Mouse (Mus musculus) myocyte (in vitro differentiated cells): ENCODE data around the gene Hoxa4. TPM values are rescaled to one million over a fixed set of nuclear protein-coding genes. Genes with fewer than 3 reads are reported as not detected.

Experiments used
- H3K27me3 ChIP-seq: one replicate; pipeline ENCODE4 v1.6.1; 2011; ENCODE audit not compliant: control insufficient read depth, insufficient read depth, insufficient read length
- H3K36me3 ChIP-seq: one replicate; pipeline ENCODE4 v1.6.1; 2011; ENCODE audit not compliant: control insufficient read depth, insufficient read depth
- H3K4me2 ChIP-seq: one replicate; pipeline ENCODE4 v1.6.1; 2011; ENCODE audit warnings: low read depth, control low read depth
- H3K4me3 ChIP-seq: one replicate; pipeline ENCODE4 v1.5.1; 2011; ENCODE audit warnings: mild to moderate bottlenecking, control low read depth, moderate library complexity
- H3K79me2 ChIP-seq: one replicate; pipeline ENCODE4 v1.6.1; 2011; ENCODE audit not compliant: control insufficient read depth, insufficient read depth
- H3ac ChIP-seq: one replicate; pipeline ENCODE4 v1.6.1; 2011; ENCODE audit not compliant: control insufficient read depth, insufficient read length
- CEBPB ChIP-seq: IDR thresholded peaks from 2 replicates; pipeline ENCODE4 v1.6.1; 2011; ENCODE audit warnings: mild to moderate bottlenecking, moderate library complexity; ENCODE audit not compliant: poor library complexity, insufficient read depth, severe bottlenecking
- E2F4 ChIP-seq: IDR thresholded peaks from one replicate; pipeline ENCODE4 v1.6.1; 2011; ENCODE audit warnings: mild to moderate bottlenecking, control low read depth, moderate library complexity; ENCODE audit not compliant: insufficient read depth
- MAX ChIP-seq: IDR thresholded peaks from one replicate; pipeline ENCODE4 v1.6.1; 2011; ENCODE audit warnings: low read depth, mild to moderate bottlenecking, control low read depth
- MYOD1 ChIP-seq, 3 experiments: IDR thresholded peaks; one replicate each; pipeline ENCODE4 v1.6.1; 2011; ENCODE audit warnings: control low read depth in 2 of 3, low read depth in 2 of 3, mild to moderate bottlenecking in 2 of 3, moderate library complexity in 1 of 3; ENCODE audit not compliant: insufficient read length in 2 of 3, control insufficient read depth in 1 of 3
- MYOG ChIP-seq, 3 experiments: IDR thresholded peaks; one replicate each; pipeline ENCODE4 v1.6.1; 2011; ENCODE audit warnings: control low read depth in 2 of 3, low read depth in 2 of 3, mild to moderate bottlenecking in 2 of 3; ENCODE audit not compliant: insufficient read length in 2 of 3, control insufficient read depth in 1 of 3, insufficient read depth in 1 of 3
- POLR2A ChIP-seq: IDR thresholded peaks from one replicate; pipeline ENCODE4 v1.6.1; 2011; ENCODE audit warnings: low read depth, mild to moderate bottlenecking, control low read depth, moderate library complexity; ENCODE audit not compliant: insufficient read length
- POLR2AphosphoS2 ChIP-seq: IDR thresholded peaks from one replicate; pipeline ENCODE4 v1.6.1; 2011; ENCODE audit warnings: low read depth, control low read depth; ENCODE audit not compliant: insufficient read length
- REST ChIP-seq: IDR thresholded peaks from one replicate; pipeline ENCODE4 v1.6.1; 2011; ENCODE audit warnings: mild to moderate bottlenecking, control low read depth, moderate library complexity; ENCODE audit not compliant: insufficient read depth, insufficient read length
- SRF ChIP-seq: IDR thresholded peaks from one replicate; pipeline ENCODE4 v1.6.1; 2011; ENCODE audit warnings: low read depth; ENCODE audit not compliant: control insufficient read depth, insufficient read length
- TCF12 ChIP-seq: IDR thresholded peaks from one replicate; pipeline ENCODE4 v1.6.1; 2011; ENCODE audit warnings: mild to moderate bottlenecking, control low read depth; ENCODE audit not compliant: poor library complexity, insufficient read depth, severe bottlenecking
- TCF3 ChIP-seq: IDR thresholded peaks from one replicate; pipeline ENCODE4 v1.6.1; 2011; ENCODE audit warnings: low read depth, control low read depth; ENCODE audit not compliant: insufficient read length
- USF1 ChIP-seq: IDR thresholded peaks from one replicate; pipeline ENCODE4 v1.6.1; 2011; ENCODE audit warnings: low read depth, mild to moderate bottlenecking, control low read depth, moderate library complexity
- polyA plus RNA-seq: library from polyadenylated mRNA; unstranded; fragments of >200 nt; fragmentation: generic; extraction: Trizol; gene quantifications from one replicate; pipeline ENCODE4 v1.2.1, GENCODE M21; 2012; ENCODE audit warnings: missing spikeins

Hoxa4 gene
- polyA plus RNA-seq, 1 experiment = 1.4 TPM

- Histone ChIP-seq H3K36me3 (no peaks in the 10 kb centered on the region), H3ac (no peak overlapping the region), H3K4me3 (peak overlapping the region; percentile 86), H3K27me3 (no peaks in the 10 kb centered on the region), H3K79me2 (peaks cover 66% of the 10 kb centered on the region), H3K4me2 (peak overlapping the region; percentile 79)
- TF ChIP-seq E2F4 = no peak
- TF ChIP-seq TCF12 = no peak
- no peak for TF ChIP-seq USF1
- no peak for TF ChIP-seq POLR2A
- TF ChIP-seq POLR2AphosphoS2 = no peak
- no peak for TF ChIP-seq SRF
- TF ChIP-seq MYOD1 (IDR thresholded peaks at IDR 0.05; ENCODE audit: control insufficient read depth in 1 of 3, insufficient read length in 2 of 3, low read depth in 2 of 3) = no peak
- no peak for TF ChIP-seq TCF3
- TF ChIP-seq MYOG (IDR thresholded peaks at IDR 0.05; ENCODE audit: control insufficient read depth in 1 of 3, insufficient read depth in 1 of 3, insufficient read length in 2 of 3, low read depth in 2 of 3) = no peak
- TF ChIP-seq MAX = no peak
- TF ChIP-seq REST = no peak
- no peak for TF ChIP-seq CEBPB
Observed at GRCm38 (mm10) chr6:52238976-52239375, 47.4 kb upstream of the Hoxa4 start.

DNA sequence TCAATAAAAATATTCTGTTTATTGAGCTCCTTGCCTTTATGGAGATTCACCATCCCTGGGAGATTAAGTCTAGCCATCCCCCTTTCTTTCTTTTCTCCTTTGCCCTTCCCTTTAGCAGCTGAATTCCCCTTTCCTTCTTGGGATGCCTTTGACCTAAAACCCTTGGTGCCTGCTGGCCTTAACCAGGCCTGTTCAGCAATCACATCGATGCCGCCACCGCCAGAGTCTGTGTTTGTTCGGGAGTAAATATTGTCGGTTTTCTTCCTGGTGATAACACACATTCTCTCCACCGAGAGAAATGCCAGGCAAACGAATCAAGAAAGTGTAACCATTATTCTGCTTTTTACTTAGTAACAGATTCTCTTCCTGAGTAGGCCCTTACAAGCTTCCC, 46.6 kb upstream of the Hoxa4 start:
- no peaks in the 10 kb centered on the region for H3K36me3 ChIP-seq
- TF ChIP-seq POLR2A (no peak), TCF3 (no peak), USF1 (no peak), MAX (no peak), REST (no peak), POLR2AphosphoS2 (no peak), MYOG (IDR thresholded peaks at IDR 0.05; ENCODE audit: control insufficient read depth in 1 of 3, insufficient read depth in 1 of 3, insufficient read length in 2 of 3, low read depth in 2 of 3) (no peak), CEBPB (no peak), TCF12 (no peak), SRF (no peak), E2F4 (no peak), MYOD1 (IDR thresholded peaks at IDR 0.05; ENCODE audit: control insufficient read depth in 1 of 3, insufficient read length in 2 of 3, low read depth in 2 of 3) (no peak)
- H3K27me3 ChIP-seq = no peaks in the 10 kb centered on the region
- peak overlapping the region; percentile 79 for H3K4me2 ChIP-seq
- peaks cover 67% of the 10 kb centered on the region for H3K79me2 ChIP-seq
- H3K4me3 ChIP-seq = peak overlapping the region; percentile 86
- H3ac ChIP-seq = no peak overlapping the region

DNA sequence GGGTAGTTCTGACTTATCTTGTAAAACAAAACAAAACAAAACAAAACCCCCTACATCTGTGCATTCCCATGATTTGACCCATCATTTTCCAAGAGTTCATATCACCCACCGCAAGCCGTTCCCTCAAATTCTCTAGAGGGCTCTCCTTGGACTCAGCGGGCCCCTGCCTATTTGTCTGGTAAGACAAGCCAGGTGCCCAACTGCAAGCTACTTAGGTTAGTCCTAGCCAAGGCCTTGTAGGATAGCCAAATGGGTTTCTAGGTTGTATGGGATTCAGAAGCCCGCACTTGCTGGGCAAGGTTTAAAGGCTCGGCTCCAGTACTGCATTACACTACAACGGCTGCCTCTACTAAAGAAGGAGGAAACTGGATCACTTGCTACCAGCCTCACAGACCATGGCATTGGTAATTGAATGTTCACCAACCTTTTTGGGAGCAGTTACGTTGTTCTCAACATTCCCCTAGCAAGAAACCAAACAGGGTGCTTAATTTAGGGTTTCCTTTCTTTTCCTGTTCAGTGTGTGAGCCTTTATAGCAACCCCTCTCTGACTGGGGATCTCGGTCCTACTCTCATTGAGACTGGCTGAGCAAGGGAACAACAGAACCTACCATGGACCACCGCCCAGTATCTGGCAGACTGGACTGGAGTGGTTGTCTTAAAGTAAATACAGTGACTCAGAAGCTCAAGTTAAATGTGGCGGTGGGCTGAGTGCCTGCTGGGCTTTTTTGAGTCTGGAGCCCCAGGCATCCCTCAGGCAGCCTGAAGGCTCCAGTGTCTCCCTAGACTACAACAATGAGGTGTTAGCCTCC, 46.0 kb upstream of the Hoxa4 start:
- peak overlapping the region; percentile 79 for H3K4me2 ChIP-seq
- no peak overlapping the region for H3ac ChIP-seq
- peak overlapping the region; percentile 86 for H3K4me3 ChIP-seq
- no peaks in the 10 kb centered on the region for H3K27me3 ChIP-seq
- TF ChIP-seq SRF (no peak), MYOG (IDR thresholded peaks at IDR 0.05; ENCODE audit: control insufficient read depth in 1 of 3, insufficient read depth in 1 of 3, insufficient read length in 2 of 3, low read depth in 2 of 3) (no peak), MAX (no peak)
- peaks cover 73% of the 10 kb centered on the region for H3K79me2 ChIP-seq
- H3K36me3 ChIP-seq = no peaks in the 10 kb centered on the region

DNA sequence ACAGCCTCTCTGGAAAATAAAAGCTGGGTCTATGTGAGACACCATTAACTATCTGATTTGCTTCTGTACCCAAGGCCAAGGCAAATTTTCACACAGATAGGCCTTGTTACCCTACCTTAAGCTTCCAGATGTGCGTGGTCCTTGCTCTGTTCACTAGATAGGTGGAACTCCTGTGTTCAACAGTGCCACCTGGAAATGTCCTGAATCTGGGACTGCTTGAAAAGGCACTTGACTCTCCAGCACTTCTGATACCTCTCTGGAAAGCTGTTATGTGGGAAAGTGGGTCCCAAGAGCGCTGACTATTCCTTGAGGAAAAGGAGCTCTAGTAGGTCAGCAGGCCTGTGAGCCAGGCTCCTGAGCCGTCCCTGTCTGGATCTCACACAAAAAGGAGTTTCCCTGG, 45.3 kb upstream of the Hoxa4 start:
- TF ChIP-seq TCF3 (no peak), POLR2A (no peak), SRF (no peak), MAX (no peak), USF1 (no peak), REST (no peak), E2F4 (no peak), MYOD1 (IDR thresholded peaks at IDR 0.05; ENCODE audit: control insufficient read depth in 1 of 3, insufficient read length in 2 of 3, low read depth in 2 of 3) (no peak), MYOG (IDR thresholded peaks at IDR 0.05; ENCODE audit: control insufficient read depth in 1 of 3, insufficient read depth in 1 of 3, insufficient read length in 2 of 3, low read depth in 2 of 3) (no peak), TCF12 (no peak), CEBPB (no peak), POLR2AphosphoS2 (no peak)
- Histone ChIP-seq H3K4me3 (peak overlapping the region; percentile 86), H3K4me2 (peak overlapping the region; percentile 79), H3K27me3 (no peaks in the 10 kb centered on the region), H3K36me3 (no peaks in the 10 kb centered on the region), H3K79me2 (peaks cover 78% of the 10 kb centered on the region), H3ac (no peak overlapping the region)

- Histone ChIP-seq H3K4me2 (peak overlapping the region; percentile 79), H3K4me3 (no peak overlapping the region), H3K36me3 (no peaks in the 10 kb centered on the region), H3ac (no peak overlapping the region), H3K27me3 (no peaks in the 10 kb centered on the region), H3K79me2 (peaks cover 87% of the 10 kb centered on the region)
- TF ChIP-seq REST = no peak
Observed at GRCm38 (mm10) chr6:52235866-52236265, 44.3 kb upstream of the Hoxa4 start.
